Mouse (Mus musculus) retina, embryonic 14.5 days (tissue): Measurements from ENCODE around the gene Nol3.
"Not testable (repeated sequence)": the region's sequence is repeated elsewhere in the genome, so short reads cannot be mapped to it uniquely, and the experiment has no call there.

ENCODE experiments used
- DNase-seq: peaks from one replicate; pipeline ENCODE4 v3.0.0-alpha.2; 2015; ENCODE audit warnings: low spot score

Gene Nol3

DNA sequence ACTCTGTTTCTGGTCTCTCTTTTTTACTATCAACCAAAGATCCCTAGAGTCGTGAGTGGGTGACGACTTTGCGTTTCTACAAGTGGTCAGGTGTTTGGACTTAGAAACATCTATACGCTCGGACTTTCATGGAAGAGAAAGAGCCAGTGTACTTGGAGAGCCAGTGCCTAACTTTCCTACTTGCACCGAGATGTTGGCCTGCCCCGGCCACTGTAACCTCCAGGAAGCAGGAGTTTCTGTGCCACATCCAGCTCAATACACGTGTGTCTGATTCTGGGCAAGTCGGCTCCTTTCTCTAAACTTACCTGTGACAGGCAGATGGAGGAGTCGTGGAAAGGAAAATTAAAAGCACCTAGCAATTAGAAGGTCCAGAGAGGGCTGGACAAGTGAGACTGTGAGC lies at the start of gene Nol3:
Gene Nol3 (plus strand): TSS at position 301 of the 400 bp plus-strand sequence.
- DNase-seq: no peak

- DNase-seq: no peak
Observed at GRCm38 (mm10) chr8:105231503-105232320, 44.2 kb upstream of the Nol3 start.

- not testable (repeated sequence) for DNase-seq
Observed at GRCm38 (mm10) chr8:105232321-105232693, 43.6 kb upstream of the Nol3 start.

GRCm38 (mm10) chr8:105233126-105233935 lies 42.6 kb upstream of the Nol3 start:
- no peak for DNase-seq

GRCm38 (mm10) chr8:105235206-105235605 lies 40.7 kb upstream of the Nol3 start:
- no peak for DNase-seq

DNA sequence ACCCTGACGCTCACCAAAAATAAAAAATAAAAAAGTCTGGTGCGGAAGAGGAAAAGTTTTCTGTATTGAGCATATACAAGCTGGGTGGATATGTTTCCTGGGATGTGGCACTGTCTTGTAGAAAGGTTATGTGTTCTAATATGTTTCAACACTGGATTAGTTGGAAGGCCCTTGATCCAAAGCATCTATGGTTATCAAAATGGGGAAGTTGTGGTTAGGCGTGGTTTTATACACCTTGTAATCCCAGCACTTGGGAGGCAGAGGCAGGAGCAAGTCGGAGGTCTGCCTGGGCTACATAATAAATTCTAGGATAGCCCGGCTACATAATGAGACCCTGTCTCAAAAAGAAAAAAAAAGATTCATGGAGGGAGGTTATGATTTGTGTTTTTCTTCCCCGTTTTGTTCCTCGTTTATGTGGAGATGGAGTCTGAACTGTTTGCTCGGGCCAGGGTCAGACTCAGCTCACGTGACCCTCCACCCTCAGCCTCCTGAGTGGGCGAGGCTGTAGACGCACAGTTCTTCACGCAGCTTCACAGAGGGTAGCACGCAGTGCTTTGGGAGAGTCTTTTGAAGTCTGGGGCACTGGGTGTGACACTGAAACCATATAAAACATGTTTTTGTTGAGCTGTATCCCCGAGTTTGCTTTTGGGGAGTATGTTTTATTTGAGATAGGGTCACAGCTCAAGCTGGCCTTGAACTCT lies 38.3 kb upstream of the Nol3 start:
- no peak for DNase-seq

GRCm38 (mm10) chr8:105241016-105241415 lies 34.9 kb upstream of the Nol3 start:
- DNase-seq: no peak

DNA sequence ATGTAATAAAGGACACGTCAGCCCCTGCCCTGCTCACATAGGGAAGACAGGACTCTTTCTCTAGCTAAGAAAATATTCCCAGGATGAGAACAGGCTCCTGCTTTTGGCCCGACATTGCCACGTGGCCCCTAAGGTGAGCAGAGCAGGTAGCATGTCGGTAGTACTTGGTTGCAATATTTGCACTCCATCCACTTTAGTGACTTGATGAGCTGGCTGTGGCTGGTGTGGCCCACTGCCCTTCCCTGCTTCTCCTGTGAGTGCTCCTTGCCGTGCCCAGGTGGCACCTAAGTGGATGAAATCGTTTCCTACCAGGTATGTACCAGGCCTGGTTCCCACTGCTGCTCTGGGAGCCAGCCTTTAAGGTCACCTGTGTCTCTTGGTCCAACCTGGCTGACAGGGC lies 24.0 kb upstream of the Nol3 start:
- no peak for DNase-seq

DNA sequence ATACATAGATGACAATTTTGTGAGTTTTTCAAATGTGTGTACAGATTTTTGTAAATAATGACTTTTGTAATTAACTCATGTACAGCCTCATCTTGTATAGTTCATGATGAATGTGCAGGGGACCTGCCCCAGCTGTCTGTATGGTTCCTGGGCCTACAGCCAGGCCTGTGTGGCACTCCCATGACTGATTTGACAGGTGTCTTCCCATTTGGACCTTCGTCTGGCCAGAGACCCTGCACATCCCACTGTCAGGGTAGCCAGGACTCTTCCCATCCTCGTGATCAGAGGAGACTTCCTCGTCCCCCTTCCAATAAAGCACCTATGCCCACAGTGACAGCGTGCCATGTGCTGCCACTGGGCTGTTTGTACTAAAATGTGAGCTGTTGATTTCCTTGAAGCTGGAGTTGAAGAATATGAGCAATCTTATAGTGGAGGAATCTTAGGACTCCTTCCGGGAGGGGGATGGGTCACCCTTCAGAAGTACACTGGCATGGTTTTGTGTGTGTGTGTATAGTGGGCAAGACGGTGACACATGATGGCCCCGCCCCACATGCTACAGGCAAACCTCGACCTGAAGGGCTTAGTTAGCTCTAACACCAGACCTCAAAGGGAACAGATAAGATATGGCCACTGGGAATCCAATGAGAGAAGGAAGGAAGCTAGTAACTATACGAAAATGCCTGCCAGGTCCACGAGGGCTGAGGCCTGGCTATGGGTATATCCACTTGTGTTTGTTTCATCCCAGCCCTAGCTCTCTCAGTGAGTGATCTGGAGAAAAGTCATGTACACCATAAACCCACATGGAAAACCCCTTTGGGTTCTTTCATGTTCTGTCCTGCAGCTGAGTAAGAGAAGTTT lies 23.0 kb upstream of the Nol3 start:
- DNase-seq: no peak

- no peak for DNase-seq
Observed at GRCm38 (mm10) chr8:105253766-105254151, 22.2 kb upstream of the Nol3 start.

DNA sequence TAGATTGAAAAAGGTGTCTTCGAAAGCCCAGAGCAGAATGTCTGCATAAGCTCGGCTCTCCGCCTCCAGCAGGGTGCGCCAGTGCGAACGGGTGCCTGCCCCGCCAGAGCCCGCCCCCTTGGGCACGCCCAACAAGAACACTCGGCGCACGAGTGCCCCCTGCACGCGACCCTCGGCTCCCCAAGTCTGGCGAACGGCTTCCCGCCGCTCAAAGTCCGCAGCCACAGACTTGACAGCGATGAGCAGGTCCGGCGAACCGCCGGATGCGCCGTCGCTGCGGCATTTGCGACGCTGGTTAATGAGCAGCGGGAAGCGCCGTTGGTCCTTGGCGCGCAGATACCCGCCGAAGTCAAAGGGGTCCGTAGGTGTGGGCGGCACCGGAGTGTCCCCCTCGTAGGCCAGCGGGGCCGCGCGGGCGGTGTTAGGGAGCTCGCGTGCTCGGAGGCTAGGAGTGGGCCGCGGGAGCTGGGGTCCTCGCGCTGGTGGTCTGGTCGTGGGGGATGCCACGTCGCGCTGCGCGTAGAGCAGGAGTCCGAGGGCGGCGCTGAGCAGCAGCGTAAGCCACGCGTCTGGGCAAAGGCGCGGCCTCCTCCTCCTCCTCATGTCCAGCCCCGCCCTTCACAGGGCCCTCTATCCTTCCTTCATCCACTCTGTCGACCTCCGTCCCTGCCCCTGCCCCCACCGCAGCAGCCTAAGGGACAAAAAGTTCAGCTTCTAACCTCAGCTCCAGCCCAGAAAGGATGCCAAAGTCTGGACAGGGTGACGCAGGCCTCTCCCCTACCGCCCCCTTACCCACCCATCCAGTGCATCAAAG lies 21.6 kb upstream of the Nol3 start:
- peak; percentile 94 for DNase-seq

DNA sequence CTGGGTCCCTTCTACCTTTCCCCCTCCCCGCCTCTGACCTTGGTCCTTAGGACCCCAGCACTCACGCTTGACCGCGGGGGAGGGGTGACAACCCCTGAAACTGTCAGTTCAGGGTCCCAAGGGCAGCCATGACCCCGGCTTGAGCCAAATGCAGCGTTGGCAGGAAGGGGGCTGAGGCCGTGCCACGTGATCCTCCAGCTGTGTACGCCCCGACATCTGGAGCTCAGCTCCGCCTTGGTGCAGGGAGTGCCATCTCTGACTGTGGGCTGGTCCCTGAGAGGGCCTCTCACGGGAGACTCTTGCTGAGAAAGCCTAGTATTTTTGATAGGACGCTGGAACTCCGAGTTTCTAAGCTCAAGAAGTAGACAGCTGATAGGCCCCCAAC lies 21.0 kb upstream of the Nol3 start, which contains the start of gene B3gnt9:
Gene B3gnt9 (minus strand): TSS at position 188 of the 385 bp plus-strand sequence.
- no peak for DNase-seq

DNA sequence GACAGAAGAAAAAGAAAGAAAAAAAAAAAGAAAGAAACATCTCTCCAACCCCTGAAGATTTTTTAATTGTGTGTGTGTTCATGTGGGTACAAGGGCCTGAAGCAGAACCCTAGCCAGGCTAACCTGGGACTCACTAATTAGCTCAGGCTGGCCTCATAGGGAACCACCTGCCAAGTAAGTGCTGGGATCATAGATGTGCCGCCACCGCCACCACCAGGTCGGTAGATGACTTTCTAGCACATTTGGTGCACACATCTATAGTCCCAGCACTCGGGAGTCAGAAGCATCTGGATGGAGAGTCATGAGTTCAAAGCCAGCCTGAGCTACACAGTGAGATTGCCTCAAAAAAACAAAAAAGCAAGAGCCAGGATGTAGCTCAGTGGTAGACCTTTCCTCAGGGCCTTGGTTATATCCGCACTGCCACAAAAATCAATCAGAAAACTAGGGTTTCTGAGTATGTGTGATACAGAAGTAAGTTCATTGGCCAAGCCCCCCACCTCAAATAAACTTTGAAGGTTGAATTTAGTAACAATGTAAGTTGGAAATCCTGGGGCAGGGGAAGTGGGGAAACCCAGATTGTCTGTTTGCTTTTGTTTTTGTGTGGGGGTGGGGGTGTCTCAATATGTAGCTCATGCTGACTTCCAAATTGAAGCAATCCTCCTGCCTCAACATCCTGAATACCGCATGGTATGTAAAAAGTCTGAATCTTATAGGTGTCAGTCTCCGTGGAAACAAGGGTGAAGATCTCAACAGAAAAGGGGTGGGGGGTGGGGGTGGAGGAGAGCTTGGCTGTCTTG lies 18.4 kb upstream of the Nol3 start:
- no peak for DNase-seq

DNA sequence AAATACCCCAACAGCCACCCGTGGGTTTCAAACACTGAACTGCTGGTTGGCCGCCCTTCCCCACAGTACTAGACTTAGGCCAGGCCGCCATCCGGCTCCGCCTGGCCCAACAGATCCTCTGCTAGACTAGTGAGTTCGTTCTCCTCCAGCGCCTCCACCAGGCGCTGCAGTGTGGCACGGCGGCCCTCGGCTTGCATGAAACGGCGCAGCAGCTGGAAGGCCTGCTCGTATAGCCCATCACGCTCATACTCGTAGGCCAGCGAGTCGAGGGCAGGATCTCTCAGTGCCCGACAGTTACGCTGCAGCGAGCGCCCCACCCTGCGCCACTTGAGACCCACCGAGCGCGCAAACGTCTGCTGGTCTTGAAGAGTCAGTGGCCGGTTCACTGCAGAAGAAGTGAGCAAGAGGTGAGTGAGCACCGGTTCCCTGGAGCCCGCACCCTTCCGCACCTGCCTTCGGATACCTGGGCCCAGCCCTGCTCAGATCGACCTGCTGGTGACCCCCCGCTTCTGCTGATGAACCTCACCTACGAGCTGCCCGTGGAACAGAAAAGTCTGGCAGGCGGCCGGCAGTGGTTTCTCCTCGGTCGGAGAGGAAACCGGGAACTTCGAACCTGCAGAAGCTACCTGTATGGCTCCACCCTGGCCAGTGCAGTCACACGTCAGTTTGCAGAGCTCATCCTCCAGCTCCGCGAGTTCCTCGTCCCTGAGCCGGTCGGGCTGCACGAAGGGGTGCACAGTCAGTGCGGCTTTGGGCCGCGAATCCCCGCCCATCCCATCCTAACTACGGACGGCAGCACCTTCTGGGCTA lies 16.8 kb upstream of the Nol3 start:
- peak; percentile 59 for DNase-seq

DNA sequence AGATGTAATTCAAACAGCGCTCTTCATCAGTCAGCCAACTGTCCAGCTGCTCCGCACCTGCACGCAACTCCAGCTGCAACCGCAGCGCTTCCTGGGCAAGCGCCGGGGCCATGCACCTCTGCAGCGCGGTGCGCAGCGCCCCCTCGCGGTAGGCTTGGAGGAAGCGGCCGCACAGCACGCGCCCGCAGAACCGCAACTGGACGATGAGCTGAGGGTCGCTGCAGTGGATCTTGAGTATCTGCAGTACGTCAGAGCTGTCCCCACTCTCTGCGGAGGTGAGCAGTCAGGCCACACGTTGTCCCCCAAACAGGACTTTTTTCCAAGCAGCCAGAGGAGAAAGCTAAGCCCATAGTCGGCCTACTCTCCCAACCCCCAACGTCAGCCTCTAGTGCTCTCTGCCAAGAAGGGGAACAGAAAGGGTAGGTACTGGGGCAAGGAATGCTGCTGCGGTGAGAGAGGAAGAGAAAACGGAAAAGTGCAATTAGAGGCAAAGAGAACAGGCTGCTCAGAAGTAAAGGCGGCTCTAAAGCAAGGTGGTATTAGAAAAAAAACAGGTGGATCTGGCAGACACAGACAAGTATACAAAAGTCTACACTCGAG lies 16.1 kb upstream of the Nol3 start:
- DNase-seq: peak; percentile 91

GRCm38 (mm10) chr8:105260371-105261099 lies 15.4 kb upstream of the Nol3 start:
- no peak for DNase-seq

DNA sequence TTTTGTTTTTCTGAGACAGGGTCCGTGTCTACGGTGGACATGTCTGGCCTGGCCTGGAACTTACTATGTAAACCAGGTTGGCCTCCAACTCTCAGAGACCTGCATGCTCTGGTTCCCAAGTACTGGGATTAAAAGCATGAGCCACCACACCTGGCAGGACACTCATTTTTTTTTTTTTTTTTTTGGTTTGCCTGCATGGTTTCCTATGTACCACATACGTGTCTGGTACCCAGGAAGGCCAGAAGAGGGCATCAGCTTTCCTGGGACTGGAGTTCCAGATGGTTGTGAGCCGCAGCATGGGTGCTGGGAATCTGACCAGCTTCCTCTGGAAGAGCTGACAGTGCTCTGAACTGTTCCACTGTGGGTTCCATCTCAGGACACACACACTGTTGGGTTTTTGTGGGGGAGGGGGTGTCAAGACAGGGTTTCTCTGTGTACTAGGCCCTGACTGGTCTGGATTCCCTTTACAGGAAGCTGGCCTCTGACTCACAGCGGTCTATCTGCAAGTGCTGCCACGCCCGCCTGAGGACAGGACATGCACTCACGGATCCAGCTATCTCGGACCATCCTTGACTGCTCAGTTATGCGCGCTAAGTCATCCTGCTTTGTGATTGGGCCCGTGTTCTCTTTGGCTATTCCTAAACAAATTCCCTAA lies 14.5 kb upstream of the Nol3 start:
- no peak for DNase-seq
